Mouse (Mus musculus) liver, adult 2 months (tissue): ENCODE measurements around the gene Cd207.

Source experiments
- CTCF ChIP-seq: fragments of 200-500 bp; IDR thresholded peaks from 2 replicates; pipeline ENCODE4 v1.5.1; 2011; ENCODE audit warnings: low read depth, low read length, control low read depth
- POLR2A ChIP-seq: fragments of 200-500 bp; IDR thresholded peaks from 2 replicates; pipeline ENCODE4 v1.6.1; 2011; ENCODE audit warnings: low read length, control low read depth; ENCODE audit not compliant: insufficient read depth; ENCODE audit errors: extremely low read depth

DNA sequence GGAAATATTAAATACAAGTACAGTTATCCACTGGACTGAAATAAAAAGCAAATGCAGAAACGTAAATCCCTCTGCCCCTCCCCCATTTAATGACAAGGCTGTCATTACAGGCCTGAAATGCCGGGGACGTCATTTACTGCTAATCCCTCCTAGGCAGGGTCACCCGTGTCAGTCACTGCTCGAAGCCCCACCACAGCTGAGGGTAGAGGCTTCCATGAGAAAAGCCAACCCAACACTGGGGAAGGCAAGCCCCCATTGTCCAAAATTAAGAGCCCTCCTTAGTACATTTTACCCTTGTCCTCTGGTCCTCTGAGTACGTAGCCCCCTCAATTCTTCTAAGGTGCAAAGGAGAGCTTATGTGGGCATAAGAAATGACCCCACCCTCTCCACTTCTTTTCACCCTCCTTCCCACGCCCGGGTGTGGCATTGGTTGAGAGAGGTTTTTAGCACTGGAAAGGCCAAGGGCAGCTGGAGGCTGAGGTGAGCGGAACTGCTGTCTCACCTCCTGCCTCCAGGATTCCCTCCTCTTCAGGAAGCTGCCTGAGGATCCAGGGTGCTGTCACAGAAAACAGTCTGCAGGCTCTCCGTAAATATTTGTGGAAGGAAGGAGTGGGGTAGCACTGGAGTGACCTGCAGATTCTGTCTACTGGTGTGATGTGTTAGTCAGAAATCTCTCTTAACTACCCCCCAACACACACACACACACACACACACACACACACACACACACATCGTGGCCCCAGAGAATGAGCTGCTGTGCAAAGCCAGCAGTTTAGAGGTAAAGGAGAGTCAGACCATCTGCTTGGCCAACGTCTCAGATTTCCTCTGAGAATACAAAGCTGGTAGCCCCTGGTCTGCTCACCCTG lies 35.8 kb upstream of the Cd207 start:
- no peak for TF ChIP-seq CTCF
- no peak for TF ChIP-seq POLR2A
